Mouse (Mus musculus) ovary, adult 2 months (tissue): ENCODE data around the gene 4930513O06Rik. TPM values are rescaled to one million over a fixed set of nuclear protein-coding genes. Genes with fewer than 3 reads are reported as not detected.

ENCODE experiments used
- polyA plus RNA-seq: library from polyadenylated mRNA; depleted of rRNA; stranded (reverse); fragments of >200 nt; gene quantifications from 2 replicates; pipeline ENCODE4 v1.2.3, GENCODE M21; 2012; rRNA removed

4930513O06Rik gene
- polyA plus RNA-seq: not detected in 2 replicates

GRCm38 (mm10) chrX:139085943-139086342 lies at the start of gene 4930513O06Rik:
4930513O06Rik (plus strand) TSS chrX:139086243.

GRCm38 (mm10) chrX:139085077-139085476 lies 966 bp upstream of the 4930513O06Rik start, which contains the start of gene Serpina7:
Serpina7 (minus strand) TSS chrX:139085236.

Other genes with a start within 250 kb of the 4930513O06Rik start
- gene Nrk, start 171.8 kb upstream of the 4930513O06Rik start, polyA plus RNA-seq: 0.49 and 0.54 TPM in 2 replicates
- gene Serpina7, start 1.0 kb upstream of the 4930513O06Rik start, polyA plus RNA-seq: not detected in 2 replicates
- gene 4933428M09Rik, start 93.0 kb downstream of the 4930513O06Rik start, polyA plus RNA-seq: not detected in 2 replicates
- gene Mum1l1, start 123.8 kb downstream of the 4930513O06Rik start, polyA plus RNA-seq: 3.3 and 3.5 TPM in 2 replicates
- not detected in 2 replicates for gene Trap1a, start 247.4 kb downstream of the 4930513O06Rik start, polyA plus RNA-seq